Mouse (Mus musculus) frontal cortex, postnatal 25 days (tissue): ENCODE data around the gene Kpna3.
A peak's percentile ranks its signal among the peaks of the same experiment; 100 is the strongest.
"Not testable (repeated sequence)": the region's sequence is repeated elsewhere in the genome, so short reads cannot be mapped to it uniquely, and the experiment has no call there.

Experiments
- DNase-seq, 2 experiments: peaks; one replicate each; pipeline ENCODE4 v3.0.0; 2022; ENCODE audit warnings: low spot score in 2 of 2

The Kpna3 gene

GRCm38 (mm10) chr14:61394745-61395144, 44.9 kb downstream of the Kpna3 start:
- DNase-seq: no peak

- DNase-seq: no peak
These were observed 49.1 kb downstream of the Kpna3 start for GRCm38 (mm10) chr14:61390586-61390985.

- no peak for DNase-seq
These were observed 72.4 kb downstream of the Kpna3 start for GRCm38 (mm10) chr14:61367290-61367689.

- no peak for DNase-seq
These were observed 75.0 kb downstream of the Kpna3 start for GRCm38 (mm10) chr14:61364656-61365055.

GRCm38 (mm10) chr14:61363734-61364133, 75.9 kb downstream of the Kpna3 start:
- DNase-seq: no peak

- DNase-seq: no peak
These were observed 77.4 kb downstream of the Kpna3 start for GRCm38 (mm10) chr14:61362268-61362667.

- DNase-seq: no peak
These were observed 78.6 kb downstream of the Kpna3 start for GRCm38 (mm10) chr14:61360981-61361511.

- peak; percentile 66 to 77 for DNase-seq
These were observed 79.3 kb downstream of the Kpna3 start, which contains the start of gene Ebpl for GRCm38 (mm10) chr14:61360131-61360980. Gene Ebpl, minus strand, starts transcription at chr14:61360439.

GRCm38 (mm10) chr14:61354251-61355235, 85.1 kb downstream of the Kpna3 start:
- DNase-seq: no peak

GRCm38 (mm10) chr14:61350808-61351207, 88.9 kb downstream of the Kpna3 start:
- DNase-seq: no peak

GRCm38 (mm10) chr14:61349876-61350275, 89.8 kb downstream of the Kpna3 start:
- no peak for DNase-seq

GRCm38 (mm10) chr14:61346827-61347698, 92.6 kb downstream of the Kpna3 start:
- DNase-seq: peak in 1 of 2 experiments; percentile 17

GRCm38 (mm10) chr14:61344590-61344989, 95.1 kb downstream of the Kpna3 start:
- DNase-seq: no peak

GRCm38 (mm10) chr14:61339381-61339780, 100.3 kb downstream of the Kpna3 start:
- no peak for DNase-seq

GRCm38 (mm10) chr14:61330996-61331561, 108.6 kb downstream of the Kpna3 start:
- DNase-seq: peak; percentile 52 to 72

GRCm38 (mm10) chr14:61330591-61330990, 109.1 kb downstream of the Kpna3 start:
- DNase-seq: peak in 1 of 2 experiments; percentile 23

- peak; percentile 66 to 76 for DNase-seq
These were observed 111.8 kb downstream of the Kpna3 start for GRCm38 (mm10) chr14:61327618-61328450.

GRCm38 (mm10) chr14:61327007-61327406, 112.7 kb downstream of the Kpna3 start:
- DNase-seq: not testable (repeated sequence)

GRCm38 (mm10) chr14:61322740-61323139, 116.9 kb downstream of the Kpna3 start:
- no peak for DNase-seq

- DNase-seq: no peak
These were observed 118.5 kb downstream of the Kpna3 start for GRCm38 (mm10) chr14:61321200-61321599.
